Mouse (Mus musculus) heart, postnatal 10 days (tissue): ENCODE measurements around the gene Mcf2l. TPM values are rescaled to one million over a fixed set of nuclear protein-coding genes. Genes with fewer than 3 reads are reported as not detected.

Source experiments
- DNase-seq, 2 experiments: peaks; one replicate each; pipeline ENCODE4 v3.0.0; 2021
- intact Hi-C: fragments of 180-260 bp; cut with DNase I; formaldehyde crosslinking; loops from one replicate; pipeline ENCODE4 v1.15.1; 2025
- microRNA-seq, 2 experiments: library from miRNA; unstranded; fragments of <30 nt; microRNA quantifications; one replicate each; pipeline ENCODE4 v1.2.0; 2022
- total RNA-seq, 2 experiments: library from RNA; stranded (reverse); gene quantifications; 2 replicates each; pipeline ENCODE4 v1.2.3; 2021

Mcf2l gene
- total RNA-seq, 2 experiments from 2014 or later, result 56.4 to 88.8 TPM

DNA sequence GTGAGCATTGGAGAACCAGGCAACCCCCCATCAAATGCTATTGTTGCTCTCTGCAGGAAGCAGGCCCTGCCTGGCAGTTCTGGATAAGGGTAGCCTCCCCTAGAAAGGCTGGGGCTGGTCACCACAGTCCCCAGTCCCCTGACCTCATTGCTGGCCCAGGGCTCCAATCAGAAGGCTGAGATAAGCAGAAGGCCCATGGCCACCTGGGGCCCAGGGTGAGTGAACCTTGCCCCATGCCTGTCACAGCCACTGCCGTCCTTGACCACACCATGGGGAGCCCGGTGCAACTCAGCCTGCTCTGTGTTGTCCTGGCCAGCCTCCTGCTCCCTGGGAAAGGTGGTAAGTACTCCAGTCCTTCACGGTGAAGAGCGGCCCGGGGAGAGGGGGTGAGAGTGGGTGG lies 164.0 kb downstream of the Mcf2l start:
- DNase-seq, result no peak
- intact Hi-C loops, result no loop called here

DNA sequence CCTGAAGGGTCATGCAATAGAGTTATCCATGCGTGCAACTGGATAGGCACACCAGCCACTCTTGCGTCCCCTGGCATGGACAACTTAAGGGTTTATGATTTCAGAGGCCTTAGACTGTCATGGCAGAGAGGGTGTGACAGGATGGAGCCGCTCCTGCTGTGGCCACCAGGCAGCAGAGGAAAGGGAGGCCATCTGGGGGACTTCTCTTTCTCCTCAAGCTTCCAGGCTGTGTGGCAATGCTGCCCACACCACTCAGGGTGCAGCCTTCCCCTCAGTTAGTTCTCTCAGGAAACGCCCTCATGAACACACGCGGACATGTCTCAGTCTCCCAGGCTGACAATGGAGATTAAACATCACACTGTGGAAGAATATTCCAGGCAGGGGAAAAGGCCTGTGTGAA lies 165.4 kb downstream of the Mcf2l start:
- intact Hi-C loops, result no loop called here
- DNase-seq, result no peak

DNA sequence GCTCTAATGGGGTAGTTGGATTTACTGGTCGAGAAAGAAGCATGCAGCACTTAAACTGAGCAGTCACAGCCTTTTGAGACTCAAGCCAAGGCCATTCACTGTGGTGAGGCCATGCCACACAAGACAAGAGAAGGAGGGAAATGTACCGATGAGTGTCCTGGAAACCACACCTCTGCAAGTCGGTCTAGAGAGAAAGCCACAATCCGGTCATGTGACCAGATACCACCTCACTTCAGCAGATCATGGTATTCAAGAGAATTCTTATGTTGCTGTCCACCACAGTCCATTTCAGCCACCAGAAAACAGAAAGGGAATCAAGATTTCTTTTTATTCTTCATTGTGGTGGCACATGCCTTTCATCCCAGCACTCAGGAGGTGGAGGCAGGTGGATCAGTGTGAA lies 167.9 kb downstream of the Mcf2l start:
- DNase-seq, result no peak
- intact Hi-C loops, result no loop called here

DNA sequence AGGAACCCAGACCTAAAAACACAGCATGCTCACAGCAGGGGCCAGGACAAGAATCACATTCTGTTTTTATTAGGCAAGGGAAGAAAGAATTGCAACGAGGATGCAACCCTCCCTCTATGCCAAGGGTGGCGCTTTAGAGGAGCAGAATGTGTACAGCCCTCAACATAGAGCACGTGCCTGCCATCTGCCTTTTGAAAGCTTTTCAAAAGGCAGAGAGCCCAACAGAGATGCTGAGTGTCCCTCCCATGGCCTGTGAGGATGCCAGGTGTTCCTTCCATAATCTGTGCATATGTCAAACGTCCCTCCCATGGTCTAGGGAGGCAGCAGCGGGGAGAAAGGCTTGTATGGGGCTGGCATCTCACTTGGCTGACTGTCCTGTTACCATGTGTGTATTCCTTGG lies 174.0 kb downstream of the Mcf2l start:
- DNase-seq, result no peak
- intact Hi-C loops, result no loop called here

DNA sequence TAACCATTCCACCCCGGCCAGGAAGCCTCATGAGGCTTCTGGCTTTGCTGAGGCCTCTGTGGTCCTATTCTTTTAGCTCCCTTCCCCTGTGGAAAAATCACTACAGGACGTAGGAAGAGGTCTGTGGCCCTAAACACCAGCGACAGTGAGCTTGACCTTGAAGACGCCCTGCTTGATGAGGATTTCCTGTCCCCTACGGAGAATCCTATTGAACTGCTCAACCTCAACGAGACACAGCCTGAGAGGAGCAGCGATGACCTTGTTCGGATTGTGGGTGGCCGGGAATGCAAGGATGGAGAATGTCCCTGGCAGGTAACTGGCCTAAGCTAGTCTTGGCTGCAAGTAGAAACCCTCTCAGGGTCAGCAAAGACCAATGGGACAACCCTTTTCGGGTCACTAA lies 176.9 kb downstream of the Mcf2l start:
- intact Hi-C loops, result no loop called here
- no peak for DNase-seq

DNA sequence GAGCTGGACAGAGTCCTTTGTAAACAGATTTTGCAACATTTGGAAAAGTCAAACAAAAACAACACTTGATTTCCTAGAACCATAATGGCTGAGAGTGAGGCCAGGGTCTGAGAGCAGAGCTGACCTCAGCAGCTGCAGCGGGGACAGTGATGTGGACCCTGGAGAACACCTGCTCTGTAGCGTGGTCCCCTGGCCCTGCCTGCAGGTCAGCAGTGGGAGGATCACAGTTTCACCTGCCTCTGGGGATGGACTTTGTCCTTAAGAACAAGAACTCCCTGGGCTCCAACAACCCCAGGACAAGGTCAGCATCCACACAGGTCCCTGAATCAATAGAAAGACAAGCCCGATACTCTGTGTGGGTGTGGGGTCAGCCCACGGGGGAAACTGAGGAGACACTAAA lies 183.7 kb downstream of the Mcf2l start:
- intact Hi-C loops, result no loop called here

DNA sequence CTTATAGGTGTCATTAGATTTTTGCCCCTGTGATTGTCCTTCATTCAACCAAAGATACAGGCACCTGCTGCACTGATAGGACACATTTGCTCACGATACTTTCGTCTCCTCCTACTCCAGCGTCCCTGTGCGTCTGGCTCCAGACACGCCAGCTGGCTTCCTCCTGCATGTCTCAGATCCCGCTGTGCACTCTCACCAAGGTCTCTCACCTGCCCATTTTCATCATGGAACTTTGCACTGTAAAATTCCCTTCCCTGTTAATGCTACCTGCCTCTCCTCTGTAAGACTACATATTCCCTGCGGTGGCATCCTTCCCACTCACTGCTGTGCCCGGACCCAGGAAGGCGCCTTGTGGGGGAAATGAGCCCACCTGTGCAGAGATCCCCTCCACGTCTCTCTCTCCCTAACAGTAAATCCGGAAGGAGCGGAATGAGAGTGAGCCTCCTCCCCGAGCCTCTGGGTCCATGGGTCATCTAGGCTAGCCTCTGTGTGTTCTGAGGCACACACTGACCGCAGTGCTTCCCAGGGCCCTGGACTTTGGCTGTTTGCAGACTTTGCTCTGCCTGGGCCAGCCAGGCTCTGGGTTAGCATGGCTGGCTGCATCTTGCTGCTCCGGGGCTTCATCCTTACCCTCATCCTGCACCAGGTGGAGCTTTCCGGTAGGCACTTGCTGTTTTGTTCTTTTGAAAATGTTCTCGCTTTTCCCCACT lies 187.0 kb downstream of the Mcf2l start, which contains the start of gene Proz:
TSS of gene Proz (plus strand) at position 474 of the 710 bp plus-strand sequence.
- no peak for DNase-seq
- intact Hi-C loops, result no loop called here

More for the DNA sequence above, 183.7 kb downstream of the Mcf2l start:
- DNase-seq, result no peak

DNA sequence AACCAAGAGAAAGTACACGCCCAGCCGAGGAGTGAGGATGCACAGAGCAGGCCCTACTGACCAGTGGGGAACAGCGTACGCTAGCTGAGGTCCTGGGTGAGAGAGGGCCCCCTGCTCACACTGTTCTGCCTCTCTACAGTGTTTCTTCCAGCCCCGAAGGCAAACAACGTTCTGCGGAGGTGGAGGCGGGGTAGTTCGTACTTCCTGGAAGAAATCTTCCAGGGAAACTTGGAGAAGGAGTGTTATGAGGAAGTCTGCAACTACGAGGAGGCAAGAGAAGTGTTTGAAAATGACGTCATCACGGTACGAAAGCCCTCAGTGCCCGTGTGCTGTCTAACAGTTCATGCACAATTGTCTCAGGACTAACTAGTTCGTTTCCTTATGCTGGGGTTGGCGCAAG lies 189.5 kb downstream of the Mcf2l start:
- DNase-seq, result no peak
- intact Hi-C loops, result no loop called here

Small RNAs within 50 kb of the gene (microRNA-seq; reads per million reads assigned to microRNA genes)
- 0 reads per million in 2 experiments for gene Gm38671

Other genes with a start within 250 kb of the Mcf2l start
- gene Tubgcp3, start 201.6 kb upstream of the Mcf2l start, total RNA-seq, result 10 to 100 TPM; 19.3 to 19.7 TPM
- 10 to 100 TPM; 87.1 to 88.6 TPM for gene Atp11a, start 116.8 kb upstream of the Mcf2l start, total RNA-seq
- gene F7, start 152.2 kb downstream of the Mcf2l start, total RNA-seq, result not detected
- gene F10, start 163.5 kb downstream of the Mcf2l start, total RNA-seq, result under 1 TPM; 0.30 to 0.41 TPM
- not detected for gene Proz, start 187.1 kb downstream of the Mcf2l start, total RNA-seq
- 10 to 100 TPM; 11.7 to 12.0 TPM for gene Pcid2, start 231.7 kb downstream of the Mcf2l start, total RNA-seq
- 10 to 100 TPM; 83.0 to 84.8 TPM for gene Cul4a, start 231.8 kb downstream of the Mcf2l start, total RNA-seq